Mouse (Mus musculus): Measurements from ENCODE around the gene Thsd7a. TPM values are rescaled to one million over a fixed set of nuclear protein-coding genes. Genes with fewer than 3 reads are reported as not detected.

Gene Thsd7a
- 1.4 and 3.3 TPM in 2 replicates for total RNA-seq (2012; rRNA removed)

DNA sequence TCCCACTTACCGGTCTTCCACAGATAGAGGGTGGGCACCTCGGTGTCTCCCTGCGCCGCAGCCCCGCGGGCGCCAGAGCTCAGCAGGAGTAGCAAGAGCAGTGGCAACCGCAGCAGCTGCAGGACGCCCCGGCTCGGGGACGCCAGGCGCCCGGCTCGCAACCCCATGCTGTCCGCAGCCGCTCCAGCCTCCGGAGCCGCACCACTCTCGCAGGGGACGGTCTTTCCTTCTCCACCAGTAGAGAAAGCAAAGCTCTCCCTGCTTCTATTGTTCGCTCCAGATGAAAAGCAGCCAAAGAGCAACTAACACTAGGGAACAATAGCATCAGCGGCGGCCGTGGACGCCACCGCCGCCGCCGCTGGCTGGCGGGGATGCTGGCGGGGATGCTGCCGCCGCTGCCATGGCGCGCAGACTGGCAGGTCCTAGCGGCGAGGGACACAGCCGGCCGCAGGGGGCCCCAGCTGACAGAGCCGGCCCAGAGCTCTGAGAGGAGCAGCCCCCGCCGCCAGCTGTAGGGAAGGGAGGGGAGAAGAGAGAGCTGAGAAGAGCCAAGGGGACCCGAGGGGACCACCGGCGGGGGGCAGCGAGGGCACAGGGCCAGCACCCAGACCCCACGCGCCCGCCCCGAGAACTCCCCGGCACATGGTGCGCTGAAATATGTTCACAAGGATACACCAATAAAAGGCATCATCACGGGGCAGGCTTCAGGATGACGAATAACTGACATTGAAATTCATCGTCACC, at the start of gene Thsd7a:
Thsd7a (minus strand) TSS at position 624 of the 744 bp plus-strand sequence.
- in situ Hi-C loops (cut with MboI; ENCODE audit: low sequenced_read_pairs in 2 of 2, unreplicated experiment in 2 of 2) = no loop called here

DNA sequence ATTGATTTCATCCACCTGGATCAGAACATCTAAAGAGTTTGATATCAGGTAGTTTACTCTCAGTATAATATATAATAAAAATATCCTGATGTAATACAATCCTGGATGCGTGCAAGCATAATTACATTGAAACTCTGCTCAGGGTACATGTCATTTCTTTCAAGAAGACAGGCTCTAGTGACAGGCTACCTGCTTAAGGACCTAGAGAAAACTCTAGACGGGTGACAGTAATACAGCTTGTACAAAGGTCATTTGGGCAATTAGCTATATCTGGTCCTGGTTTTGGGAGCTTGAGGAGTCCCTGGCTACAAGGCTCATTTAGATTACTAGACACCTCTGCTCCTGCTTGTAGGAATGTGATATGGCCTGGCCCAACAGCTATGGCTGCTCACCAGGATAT, 37.9 kb upstream of the Thsd7a start:
- Histone ChIP-seq H3K9me3 (ENCODE audit: control insufficient read depth, insufficient read depth, low read depth, low read length) (no peaks in the 10 kb centered on the region), H3K27ac (ENCODE audit: insufficient read depth, low read depth, low read length, poor library complexity, severe bottlenecking) (no peak overlapping the region), H3K9ac (ENCODE audit: insufficient read depth, low read depth, low read length, poor library complexity, severe bottlenecking) (no peak overlapping the region), H3K4me3 (ENCODE audit: insufficient read depth in 1 of 2, low read depth in 1 of 2, low read length in 2 of 2, poor library complexity in 1 of 2, severe bottlenecking in 1 of 2) (no peak overlapping the region), H3K36me3 (ENCODE audit: control insufficient read depth, insufficient read depth, low read length, poor library complexity, severe bottlenecking) (no peaks in the 10 kb centered on the region), H3K4me1 (ENCODE audit: control insufficient read depth in 2 of 2, insufficient read depth in 2 of 2, low read length in 2 of 2, poor library complexity in 1 of 2) (no peaks in the 10 kb centered on the region)
- TF ChIP-seq HCFC1 (IDR thresholded peaks at IDR 0.05; ENCODE audit: borderline replicate concordance, insufficient read depth, low read length) (no peak), ZNF384 (IDR thresholded peaks at IDR 0.05; ENCODE audit: low read depth, low read length) (no peak), CHD2 (IDR thresholded peaks at IDR 0.05; ENCODE audit: low read depth, low read length) (no peak)
- DNase-seq (ENCODE audit: low read depth, low spot score) = no peak
- in situ Hi-C loops (cut with MboI; ENCODE audit: low sequenced_read_pairs in 2 of 2, unreplicated experiment in 2 of 2) = no loop called here

More for the DNA sequence above, at the start of gene Thsd7a:
- H3K9me3 ChIP-seq (ENCODE audit: control insufficient read depth, insufficient read depth, low read depth, low read length) = no peaks in the 10 kb centered on the region
- peak within 1 kb of the TSS; percentile 59 to 70 for H3K4me3 ChIP-seq (ENCODE audit: insufficient read depth in 1 of 2, low read depth in 1 of 2, low read length in 2 of 2, poor library complexity in 1 of 2, severe bottlenecking in 1 of 2)
- H3K4me1 ChIP-seq (ENCODE audit: control insufficient read depth in 2 of 2, insufficient read depth in 2 of 2, low read length in 2 of 2, poor library complexity in 1 of 2) = no peaks in the 10 kb centered on the region
- peak within 1 kb of the TSS; percentile 59 for H3K9ac ChIP-seq (ENCODE audit: insufficient read depth, low read depth, low read length, poor library complexity, severe bottlenecking)
- TF ChIP-seq CHD2 (IDR thresholded peaks at IDR 0.05; ENCODE audit: low read depth, low read length) (no peak), ZC3H11A (IDR thresholded peaks at IDR 0.05; ENCODE audit: borderline replicate concordance, low read depth, low read length) (no peak), HCFC1 (IDR thresholded peaks at IDR 0.05; ENCODE audit: borderline replicate concordance, insufficient read depth, low read length) (no peak)
- H3K36me3 ChIP-seq (ENCODE audit: control insufficient read depth, insufficient read depth, low read length, poor library complexity, severe bottlenecking) = no peaks in the 10 kb centered on the region
- no peak within 1 kb of the TSS for H3K27ac ChIP-seq (ENCODE audit: insufficient read depth, low read depth, low read length, poor library complexity, severe bottlenecking)
- DNase-seq (ENCODE audit: low read depth, low spot score) = peak; percentile 35

DNA sequence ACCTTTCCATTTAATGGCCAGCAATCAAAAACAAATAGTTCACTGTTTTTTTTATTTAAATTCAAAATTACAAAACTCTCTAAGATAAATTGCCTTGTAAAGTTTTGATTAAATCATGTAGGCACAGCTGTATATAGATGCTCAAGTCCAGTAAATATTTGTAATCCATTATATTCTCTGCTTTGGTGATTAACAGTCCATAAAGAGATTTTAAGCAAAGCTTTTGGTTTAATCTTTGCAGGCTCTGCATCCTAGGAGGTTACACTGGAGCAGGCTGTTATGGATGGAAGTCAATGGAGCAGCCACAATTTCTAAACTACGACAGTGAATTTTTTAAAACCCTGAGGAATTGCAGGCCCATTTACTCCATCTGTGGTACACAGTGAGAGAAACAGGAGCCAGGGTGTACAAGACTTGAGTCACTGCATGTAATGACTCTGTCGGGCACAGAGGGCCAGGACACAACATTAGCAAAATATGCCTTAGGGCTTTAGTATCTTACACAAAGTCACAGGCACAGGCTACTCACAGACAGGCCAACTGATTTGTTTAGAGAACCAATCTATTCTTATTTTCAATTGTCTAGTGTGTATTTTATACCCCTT, 37.3 kb upstream of the Thsd7a start:
- no peak for DNase-seq (ENCODE audit: low read depth, low spot score)
- Histone ChIP-seq H3K9me3 (ENCODE audit: control insufficient read depth, insufficient read depth, low read depth, low read length) (no peaks in the 10 kb centered on the region), H3K36me3 (ENCODE audit: control insufficient read depth, insufficient read depth, low read length, poor library complexity, severe bottlenecking) (no peaks in the 10 kb centered on the region), H3K4me1 (ENCODE audit: control insufficient read depth in 2 of 2, insufficient read depth in 2 of 2, low read length in 2 of 2, poor library complexity in 1 of 2) (no peaks in the 10 kb centered on the region), H3K9ac (ENCODE audit: insufficient read depth, low read depth, low read length, poor library complexity, severe bottlenecking) (no peak overlapping the region), H3K4me3 (ENCODE audit: insufficient read depth in 1 of 2, low read depth in 1 of 2, low read length in 2 of 2, poor library complexity in 1 of 2, severe bottlenecking in 1 of 2) (no peak overlapping the region), H3K27ac (ENCODE audit: insufficient read depth, low read depth, low read length, poor library complexity, severe bottlenecking) (no peak overlapping the region)
- in situ Hi-C loops (cut with MboI; ENCODE audit: low sequenced_read_pairs in 2 of 2, unreplicated experiment in 2 of 2) = no loop called here
- TF ChIP-seq HCFC1 (IDR thresholded peaks at IDR 0.05; ENCODE audit: borderline replicate concordance, insufficient read depth, low read length) = no peak
- TF ChIP-seq ZC3H11A (IDR thresholded peaks at IDR 0.05; ENCODE audit: borderline replicate concordance, low read depth, low read length) = no peak
- TF ChIP-seq CHD2 (IDR thresholded peaks at IDR 0.05; ENCODE audit: low read depth, low read length) = no peak
- no peak for TF ChIP-seq ZNF384 (IDR thresholded peaks at IDR 0.05; ENCODE audit: low read depth, low read length)
- TF ChIP-seq MAFK (IDR thresholded peaks at IDR 0.05; ENCODE audit: insufficient read depth, low read depth, low read length) = no peak

DNA sequence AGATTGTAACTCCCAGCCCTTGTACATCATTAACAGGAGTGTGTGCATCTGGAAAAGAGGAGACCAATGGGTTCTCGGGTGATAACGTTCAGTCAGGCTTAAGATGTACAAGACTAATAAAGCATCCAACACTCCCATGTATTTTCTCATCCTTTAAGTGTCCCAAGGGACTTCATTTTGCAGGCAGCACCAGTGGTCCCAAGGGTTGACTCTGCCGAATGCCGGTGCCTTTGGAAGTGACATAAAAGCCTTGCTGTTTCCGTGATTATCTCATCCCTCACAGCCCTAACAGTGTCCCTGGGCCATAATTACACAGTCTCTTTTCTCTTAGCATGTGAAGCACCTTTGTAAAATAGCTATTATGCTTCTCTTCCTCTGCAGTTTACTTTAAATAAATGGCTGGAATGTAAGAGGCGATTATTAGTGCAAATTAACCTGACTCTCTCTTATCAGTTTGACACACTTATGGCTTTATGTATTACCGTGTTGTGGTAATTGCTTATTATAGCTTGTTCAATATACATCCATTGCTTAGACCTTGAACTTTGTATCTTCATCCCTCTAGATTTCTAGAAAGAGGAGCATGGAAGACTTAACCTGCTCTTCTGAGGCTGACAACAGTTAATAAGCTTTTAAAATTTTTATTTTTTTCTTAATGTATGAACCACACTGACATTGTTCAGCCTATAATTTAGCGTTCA, 35.9 kb upstream of the Thsd7a start:
- H3K9me3 ChIP-seq (ENCODE audit: control insufficient read depth, insufficient read depth, low read depth, low read length) = no peaks in the 10 kb centered on the region
- no peaks in the 10 kb centered on the region for H3K4me1 ChIP-seq (ENCODE audit: control insufficient read depth in 2 of 2, insufficient read depth in 2 of 2, low read length in 2 of 2, poor library complexity in 1 of 2)
- H3K4me3 ChIP-seq (ENCODE audit: insufficient read depth in 1 of 2, low read depth in 1 of 2, low read length in 2 of 2, poor library complexity in 1 of 2, severe bottlenecking in 1 of 2) = no peak overlapping the region
- in situ Hi-C loops (cut with MboI; ENCODE audit: low sequenced_read_pairs in 2 of 2, unreplicated experiment in 2 of 2) = no loop called here
- no peak overlapping the region for H3K9ac ChIP-seq (ENCODE audit: insufficient read depth, low read depth, low read length, poor library complexity, severe bottlenecking)
- no peak for TF ChIP-seq CHD2 (IDR thresholded peaks at IDR 0.05; ENCODE audit: low read depth, low read length)
- no peak for TF ChIP-seq ZC3H11A (IDR thresholded peaks at IDR 0.05; ENCODE audit: borderline replicate concordance, low read depth, low read length)
- TF ChIP-seq MAFK (IDR thresholded peaks at IDR 0.05; ENCODE audit: insufficient read depth, low read depth, low read length) = no peak
- TF ChIP-seq HCFC1 (IDR thresholded peaks at IDR 0.05; ENCODE audit: borderline replicate concordance, insufficient read depth, low read length) = no peak
- no peak for TF ChIP-seq ZNF384 (IDR thresholded peaks at IDR 0.05; ENCODE audit: low read depth, low read length)
- no peak for DNase-seq (ENCODE audit: low read depth, low spot score)
- H3K27ac ChIP-seq (ENCODE audit: insufficient read depth, low read depth, low read length, poor library complexity, severe bottlenecking) = no peak overlapping the region
- H3K36me3 ChIP-seq (ENCODE audit: control insufficient read depth, insufficient read depth, low read length, poor library complexity, severe bottlenecking) = no peaks in the 10 kb centered on the region

Data from ES-E14 (cell line).